ENCODE assay signal across 29 mouse cellular contexts in genomic region chr1:119366315-119366714, GRCm38 (mm10).
"Had no signal": no experiment of that assay in that cellular context is flagged by ENCODE, and none has a peak within 500 bp of the region (broad histone marks: within the 10 kb centered on the region; RNA-seq: fewer than 3 reads in every experiment).

No protein-coding gene starts in this region.

- H3K36me3 ChIP-seq: limb, embryonic 10.5 days; limb, embryonic 12.5 days; limb, embryonic 13.5 days; limb, embryonic 15.5 days; liver, embryonic 12.5 days; liver, embryonic 13.5 days; liver, embryonic 15.5 days; lung, embryonic 15.5 days; midbrain, embryonic 10.5 days; midbrain, embryonic 12.5 days; midbrain, embryonic 13.5 days; midbrain, embryonic 15.5 days had no signal

- ATAC-seq: liver, embryonic 12.5 days; liver, postnatal 0 days; lung, postnatal 0 days; midbrain, embryonic 13.5 days; midbrain, embryonic 15.5 days; midbrain, embryonic 16.5 days had no signal

- H3K4me3 ChIP-seq: limb, embryonic 10.5 days; limb, embryonic 12.5 days; limb, embryonic 13.5 days; limb, embryonic 15.5 days; liver, embryonic 12.5 days; liver, embryonic 13.5 days; liver, embryonic 15.5 days; lung, embryonic 15.5 days; megakaryocyte, embryonic 14.5 days; midbrain, embryonic 10.5 days; midbrain, embryonic 12.5 days; midbrain, embryonic 13.5 days; midbrain, embryonic 15.5 days; myocyte had no signal

- H3K4me1 ChIP-seq: limb, embryonic 12.5 days; limb, embryonic 13.5 days; liver, embryonic 12.5 days; liver, embryonic 13.5 days; liver, embryonic 15.5 days; lung, embryonic 15.5 days; megakaryocyte, embryonic 14.5 days; midbrain, embryonic 12.5 days; midbrain, embryonic 13.5 days; midbrain, embryonic 15.5 days had no signal

- H3K27ac ChIP-seq: limb, embryonic 10.5 days; limb, embryonic 12.5 days; limb, embryonic 13.5 days; limb, embryonic 15.5 days; liver, embryonic 12.5 days; liver, embryonic 13.5 days; liver, embryonic 14.5 days; liver, embryonic 15.5 days; lung, embryonic 15.5 days; macrophage; midbrain, embryonic 10.5 days; midbrain, embryonic 12.5 days; midbrain, embryonic 13.5 days; midbrain, embryonic 15.5 days had no signal

- H3K9me3 ChIP-seq: limb, embryonic 10.5 days; limb, embryonic 13.5 days; limb, embryonic 15.5 days; liver, embryonic 12.5 days; liver, embryonic 13.5 days; liver, embryonic 15.5 days; lung, embryonic 15.5 days; midbrain, embryonic 13.5 days; midbrain, embryonic 15.5 days had no signal

- H3K27me3 ChIP-seq: limb, embryonic 12.5 days; limb, embryonic 13.5 days; limb, embryonic 15.5 days; liver, embryonic 12.5 days; liver, embryonic 13.5 days; liver, embryonic 15.5 days; lung, embryonic 15.5 days; megakaryocyte, embryonic 14.5 days; midbrain, embryonic 12.5 days; midbrain, embryonic 13.5 days; midbrain, embryonic 15.5 days had no signal

- DNase-seq: left cerebral cortex, postnatal 4 days; liver; liver, embryonic 13.5 days; liver, postnatal 0 days; lung, adult 18-20 months; lung, adult 2 months; lung, embryonic 14.5 days; lung, postnatal 10 days; lung, postnatal 14 days; lung, postnatal 36 days; lung, postnatal 4 days; midbrain, embryonic 14.5 days had no signal
